Mouse (Mus musculus): ENCODE measurements around the gene Cdrt4. TPM values are rescaled to one million over a fixed set of nuclear protein-coding genes. Genes with fewer than 3 reads are reported as not detected.

Cdrt4 gene
- polyA plus RNA-seq, 1 experiment from 2014 or later = not detected

GRCm38 (mm10) chr11:62981729-62982128 lies 30.7 kb downstream of the Cdrt4 start:
- 61% methylated on average over 3 of the region's 3 CpGs for WGBS
- no peak for ATAC-seq (ENCODE audit: extremely low read depth, insufficient number of reproducible peaks, low FRiP score, low TSS enrichment)
- Histone ChIP-seq H3K9me3 (no peaks in the 10 kb centered on the region), H3K4me2 (no peak overlapping the region), H3K4me1 (peaks cover 22% of the 10 kb centered on the region), H3K4me3 (no peak overlapping the region), H3K9ac (no peak overlapping the region), H3K36me3 (no peaks in the 10 kb centered on the region), H3K27ac (replicated peaks) (no peak overlapping the region), H3K27me3 (replicated peaks) (no peaks in the 10 kb centered on the region)

GRCm38 (mm10) chr11:62983793-62984192 lies 32.8 kb downstream of the Cdrt4 start:
- Histone ChIP-seq H3K4me1 (peaks cover 17% of the 10 kb centered on the region), H3K27me3 (replicated peaks) (no peaks in the 10 kb centered on the region), H3K9ac (no peak overlapping the region), H3K9me3 (no peaks in the 10 kb centered on the region), H3K36me3 (no peaks in the 10 kb centered on the region), H3K4me3 (no peak overlapping the region), H3K27ac (replicated peaks) (no peak overlapping the region), H3K4me2 (no peak overlapping the region)
- 41% methylated on average over 3 of the region's 3 CpGs for WGBS
- ATAC-seq (ENCODE audit: extremely low read depth, insufficient number of reproducible peaks, low FRiP score, low TSS enrichment) = no peak

GRCm38 (mm10) chr11:62984365-62984764 lies 33.4 kb downstream of the Cdrt4 start:
- Histone ChIP-seq H3K27ac (replicated peaks) (no peak overlapping the region), H3K4me1 (peaks cover 12% of the 10 kb centered on the region), H3K4me3 (no peak overlapping the region), H3K4me2 (no peak overlapping the region), H3K9ac (no peak overlapping the region), H3K36me3 (no peaks in the 10 kb centered on the region), H3K27me3 (replicated peaks) (no peaks in the 10 kb centered on the region), H3K9me3 (no peaks in the 10 kb centered on the region)
- no peak for ATAC-seq (ENCODE audit: extremely low read depth, insufficient number of reproducible peaks, low FRiP score, low TSS enrichment)
- 58% methylated on average over 3 of the region's 3 CpGs for WGBS

- peaks cover 12% of the 10 kb centered on the region for H3K4me1 ChIP-seq
- no peak overlapping the region for H3K27ac ChIP-seq (replicated peaks)
- no peak overlapping the region for H3K9ac ChIP-seq
- no peak overlapping the region for H3K4me2 ChIP-seq
- ATAC-seq (ENCODE audit: extremely low read depth, insufficient number of reproducible peaks, low FRiP score, low TSS enrichment) = no peak
- H3K36me3 ChIP-seq = no peaks in the 10 kb centered on the region
- H3K27me3 ChIP-seq (replicated peaks) = no peaks in the 10 kb centered on the region
- 51% methylated on average over 3 of the region's 3 CpGs for WGBS
- no peak overlapping the region for H3K4me3 ChIP-seq
- H3K9me3 ChIP-seq = no peaks in the 10 kb centered on the region
These were observed 34.1 kb downstream of the Cdrt4 start for GRCm38 (mm10) chr11:62985075-62985474.

GRCm38 (mm10) chr11:62986578-62986977 lies 35.6 kb downstream of the Cdrt4 start:
- H3K9me3 ChIP-seq = no peaks in the 10 kb centered on the region
- no peaks in the 10 kb centered on the region for H3K36me3 ChIP-seq
- no peak overlapping the region for H3K9ac ChIP-seq
- no peak for ATAC-seq (ENCODE audit: extremely low read depth, insufficient number of reproducible peaks, low FRiP score, low TSS enrichment)
- 49% methylated on average over 4 of the region's 4 CpGs for WGBS
- H3K4me1 ChIP-seq = peaks cover 12% of the 10 kb centered on the region
- no peak overlapping the region for H3K4me2 ChIP-seq
- no peak overlapping the region for H3K4me3 ChIP-seq
- H3K27ac ChIP-seq (replicated peaks) = no peak overlapping the region
- H3K27me3 ChIP-seq (replicated peaks) = no peaks in the 10 kb centered on the region

- Histone ChIP-seq H3K27me3 (replicated peaks) (no peaks in the 10 kb centered on the region), H3K27ac (replicated peaks) (no peak overlapping the region), H3K4me3 (no peak overlapping the region), H3K9ac (no peak overlapping the region), H3K36me3 (no peaks in the 10 kb centered on the region), H3K4me2 (no peak overlapping the region), H3K9me3 (no peaks in the 10 kb centered on the region), H3K4me1 (peaks cover 11% of the 10 kb centered on the region)
- WGBS = 81% methylated on average over 3 of the region's 3 CpGs
- ATAC-seq (ENCODE audit: extremely low read depth, insufficient number of reproducible peaks, low FRiP score, low TSS enrichment) = no peak
These were observed 39.2 kb downstream of the Cdrt4 start for GRCm38 (mm10) chr11:62990150-62990685.

GRCm38 (mm10) chr11:62990811-62991210 lies 39.8 kb downstream of the Cdrt4 start:
- Histone ChIP-seq H3K36me3 (no peaks in the 10 kb centered on the region), H3K4me3 (no peak overlapping the region), H3K27ac (replicated peaks) (no peak overlapping the region), H3K27me3 (replicated peaks) (no peaks in the 10 kb centered on the region), H3K4me1 (peaks cover 11% of the 10 kb centered on the region), H3K9ac (no peak overlapping the region), H3K9me3 (no peaks in the 10 kb centered on the region), H3K4me2 (no peak overlapping the region)
- 71% methylated on average over 5 of the region's 5 CpGs for WGBS
- no peak for ATAC-seq (ENCODE audit: extremely low read depth, insufficient number of reproducible peaks, low FRiP score, low TSS enrichment)

GRCm38 (mm10) chr11:62992545-62993242 lies 41.7 kb downstream of the Cdrt4 start:
- no peak for ATAC-seq (ENCODE audit: extremely low read depth, insufficient number of reproducible peaks, low FRiP score, low TSS enrichment)
- Histone ChIP-seq H3K4me1 (peaks cover 28% of the 10 kb centered on the region), H3K36me3 (no peaks in the 10 kb centered on the region), H3K9ac (no peak overlapping the region), H3K4me2 (no peak overlapping the region), H3K9me3 (no peaks in the 10 kb centered on the region), H3K4me3 (no peak overlapping the region), H3K27ac (replicated peaks) (no peak overlapping the region), H3K27me3 (replicated peaks) (no peaks in the 10 kb centered on the region)
- WGBS = 77% methylated on average over 13 of the region's 13 CpGs

GRCm38 (mm10) chr11:62995066-62995754 lies 44.2 kb downstream of the Cdrt4 start:
- Histone ChIP-seq H3K4me3 (no peak overlapping the region), H3K9ac (no peak overlapping the region), H3K36me3 (no peaks in the 10 kb centered on the region), H3K4me1 (peaks cover 42% of the 10 kb centered on the region), H3K27ac (replicated peaks) (peak overlapping the region; percentile 86; the same call in 1 of the 2 replicates), H3K4me2 (no peak overlapping the region), H3K9me3 (no peaks in the 10 kb centered on the region), H3K27me3 (replicated peaks) (no peaks in the 10 kb centered on the region)
- no peak for ATAC-seq (ENCODE audit: extremely low read depth, insufficient number of reproducible peaks, low FRiP score, low TSS enrichment)
- WGBS = 71% methylated on average over 9 of the region's 9 CpGs

- H3K4me1 ChIP-seq = peaks cover 42% of the 10 kb centered on the region
- no peak for ATAC-seq (ENCODE audit: extremely low read depth, insufficient number of reproducible peaks, low FRiP score, low TSS enrichment)
- no peak overlapping the region for H3K4me3 ChIP-seq
- no peaks in the 10 kb centered on the region for H3K9me3 ChIP-seq
- H3K4me2 ChIP-seq = no peak overlapping the region
- 68% methylated on average over 5 of the region's 5 CpGs for WGBS
- H3K27ac ChIP-seq (replicated peaks) = peak overlapping the region; percentile 86
- no peaks in the 10 kb centered on the region for H3K36me3 ChIP-seq
- no peak overlapping the region for H3K9ac ChIP-seq
- H3K27me3 ChIP-seq (replicated peaks) = no peaks in the 10 kb centered on the region
These were observed 44.9 kb downstream of the Cdrt4 start for GRCm38 (mm10) chr11:62995755-62996521.

- 55% methylated on average over 4 of the region's 4 CpGs for WGBS
- no peaks in the 10 kb centered on the region for H3K9me3 ChIP-seq
- H3K27me3 ChIP-seq (replicated peaks) = no peaks in the 10 kb centered on the region
- peak overlapping the region; percentile 86 for H3K27ac ChIP-seq (replicated peaks)
- no peaks in the 10 kb centered on the region for H3K36me3 ChIP-seq
- H3K4me3 ChIP-seq = no peak overlapping the region
- no peak overlapping the region for H3K9ac ChIP-seq
- H3K4me2 ChIP-seq = no peak overlapping the region
- no peak for ATAC-seq (ENCODE audit: extremely low read depth, insufficient number of reproducible peaks, low FRiP score, low TSS enrichment)
- peaks cover 42% of the 10 kb centered on the region for H3K4me1 ChIP-seq
These were observed 45.5 kb downstream of the Cdrt4 start for GRCm38 (mm10) chr11:62996522-62996898.
